Mouse (Mus musculus): ENCODE results near the gene Rtf1. TPM values are rescaled to one million over a fixed set of nuclear protein-coding genes. Genes with fewer than 3 reads are reported as not detected.

Gene Rtf1
- polyA plus RNA-seq, 1 experiment: 10.9 TPM

DNA sequence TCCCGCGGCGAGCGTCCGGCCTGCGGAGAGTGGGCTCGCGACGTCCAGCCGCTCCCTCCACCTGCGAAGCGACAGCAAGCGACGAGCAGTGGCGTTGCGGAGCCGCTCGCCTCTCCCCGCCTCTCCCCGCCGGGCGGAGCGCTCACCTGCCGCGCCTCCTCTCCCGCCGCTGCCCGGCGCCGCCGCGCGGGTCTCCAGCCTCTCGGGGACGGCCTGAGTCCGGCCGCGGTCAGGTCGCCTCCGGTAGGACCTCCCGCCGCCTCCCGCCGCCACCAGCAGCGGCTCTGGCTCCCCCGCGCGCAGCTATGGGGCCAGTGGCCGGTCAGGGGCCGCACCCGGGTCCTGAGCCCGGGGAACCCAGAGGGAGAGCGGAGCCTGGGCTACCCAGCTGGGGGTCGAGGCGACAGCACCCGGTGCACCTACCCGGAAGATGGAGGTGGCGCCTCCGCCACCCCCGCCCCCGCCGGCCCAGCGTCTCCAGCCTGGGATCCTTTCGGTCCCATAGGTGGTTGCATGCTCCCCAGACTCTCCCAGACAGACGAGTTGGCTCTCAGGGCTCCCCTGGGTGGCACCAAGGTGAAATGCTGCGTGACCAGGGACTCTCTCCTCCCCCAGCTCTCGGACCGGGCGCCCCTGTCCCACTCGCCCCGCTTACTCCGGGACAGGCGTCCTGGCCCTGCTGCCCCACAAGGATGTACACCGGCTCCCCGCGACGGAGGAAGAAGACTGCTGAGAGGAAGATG, 83.4 kb downstream of the Rtf1 start:
- DNase-seq: peak; percentile 44
- H3K36me3 ChIP-seq (ENCODE audit: control insufficient read depth, insufficient read depth, low read length): no peaks in the 10 kb centered on the region
- H3K27ac ChIP-seq (ENCODE audit: insufficient read depth, low read depth, low read length): no peak overlapping the region
- no peak for TF ChIP-seq CTCF (conservative IDR thresholded peaks at IDR 0.05; ENCODE audit: insufficient read depth, insufficient read length, low read depth, low read length)
- no peak for TF ChIP-seq POLR2A (IDR thresholded peaks at IDR 0.05; ENCODE audit: low read depth, low read length)
- peak overlapping the region; percentile 52 for H3K4me3 ChIP-seq (ENCODE audit: insufficient read depth, low read depth, low read length)
- under 1% methylated on average over 73 of the region's 77 CpGs for WGBS
- peaks cover 2% of the 10 kb centered on the region for H3K27me3 ChIP-seq (replicated peaks; ENCODE audit: control insufficient read depth, insufficient read depth, low read length)
- H3K4me1 ChIP-seq (ENCODE audit: control insufficient read depth, insufficient read depth, low read length): peaks cover 4% of the 10 kb centered on the region; the same call in 1 of the 2 replicates

- WGBS: 12% methylated on average over 44 of the region's 44 CpGs
- Histone ChIP-seq H3K4me1 (ENCODE audit: control insufficient read depth, insufficient read depth, low read length) (peaks cover 4% of the 10 kb centered on the region; the same call in 1 of the 2 replicates), H3K27ac (ENCODE audit: insufficient read depth, low read depth, low read length) (no peak overlapping the region), H3K27me3 (replicated peaks; ENCODE audit: control insufficient read depth, insufficient read depth, low read length) (peaks cover 2% of the 10 kb centered on the region), H3K4me3 (ENCODE audit: insufficient read depth, low read depth, low read length) (peak overlapping the region; percentile 52), H3K36me3 (ENCODE audit: control insufficient read depth, insufficient read depth, low read length) (no peaks in the 10 kb centered on the region)
- TF ChIP-seq CTCF (conservative IDR thresholded peaks at IDR 0.05; ENCODE audit: insufficient read depth, insufficient read length, low read depth, low read length) (no peak), POLR2A (IDR thresholded peaks at IDR 0.05; ENCODE audit: low read depth, low read length) (no peak)
- DNase-seq: no peak
These were observed 84.3 kb downstream of the Rtf1 start for GRCm38 (mm10) chr2:119758844-119759835.

DNA sequence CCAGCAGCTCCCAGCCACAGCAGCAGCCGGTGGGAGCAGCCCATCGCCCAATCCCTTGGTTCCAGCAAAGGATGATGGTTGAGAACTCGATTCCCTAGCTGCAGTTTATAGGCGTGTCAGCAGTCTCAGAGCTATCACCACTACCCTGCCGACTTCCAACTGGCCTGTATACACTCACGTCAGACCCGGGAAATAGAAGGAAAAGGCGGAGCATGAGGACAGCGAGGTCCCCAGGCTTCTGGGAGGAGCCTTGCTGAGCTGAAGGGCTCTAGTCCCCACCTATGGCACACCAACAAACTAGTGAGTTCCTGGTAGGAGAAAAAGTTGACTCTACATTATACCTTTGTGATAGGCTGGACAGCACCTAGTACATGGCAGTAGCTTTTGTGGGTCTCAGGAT, 85.4 kb downstream of the Rtf1 start, which contains the start of gene Ltk:
Gene Ltk (minus strand): TSS at position 181 of the 400 bp plus-strand sequence.
- peaks cover 2% of the 10 kb centered on the region for H3K27me3 ChIP-seq (replicated peaks; ENCODE audit: control insufficient read depth, insufficient read depth, low read length)
- H3K27ac ChIP-seq (ENCODE audit: insufficient read depth, low read depth, low read length): no peak within 1 kb of the TSS
- H3K4me3 ChIP-seq (ENCODE audit: insufficient read depth, low read depth, low read length): no peak within 1 kb of the TSS
- no peak for TF ChIP-seq CTCF (conservative IDR thresholded peaks at IDR 0.05; ENCODE audit: insufficient read depth, insufficient read length, low read depth, low read length)
- TF ChIP-seq POLR2A (IDR thresholded peaks at IDR 0.05; ENCODE audit: low read depth, low read length): no peak
- DNase-seq: no peak
- H3K36me3 ChIP-seq (ENCODE audit: control insufficient read depth, insufficient read depth, low read length): no peaks in the 10 kb centered on the region
- peaks cover 4% of the 10 kb centered on the region; the same call in 1 of the 2 replicates for H3K4me1 ChIP-seq (ENCODE audit: control insufficient read depth, insufficient read depth, low read length)
- WGBS: 34% methylated on average over 9 of the region's 9 CpGs

DNA sequence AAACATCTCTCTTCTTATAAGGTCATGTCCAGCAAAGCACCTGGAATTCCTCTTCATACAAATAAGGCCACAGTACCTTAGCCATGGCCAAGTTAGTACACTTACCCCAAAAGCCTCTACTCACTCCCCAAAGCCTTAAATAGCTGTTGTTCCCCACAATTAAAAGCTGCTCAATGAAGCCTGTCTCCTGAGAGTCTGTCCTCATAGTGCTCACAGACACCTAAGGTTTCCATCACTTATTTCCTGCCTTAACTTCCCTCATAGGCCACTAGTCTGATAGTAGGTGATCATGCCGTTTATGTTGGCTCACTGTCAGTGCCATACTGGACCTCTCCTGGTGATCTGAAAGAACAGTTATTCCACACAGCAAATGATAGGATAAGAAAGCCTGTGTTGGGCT, 87.4 kb downstream of the Rtf1 start:
- no peaks in the 10 kb centered on the region for H3K36me3 ChIP-seq (ENCODE audit: control insufficient read depth, insufficient read depth, low read length)
- H3K27ac ChIP-seq (ENCODE audit: insufficient read depth, low read depth, low read length): no peak overlapping the region
- H3K4me3 ChIP-seq (ENCODE audit: insufficient read depth, low read depth, low read length): no peak overlapping the region
- H3K4me1 ChIP-seq (ENCODE audit: control insufficient read depth, insufficient read depth, low read length): peaks cover 4% of the 10 kb centered on the region; the same call in 1 of the 2 replicates
- 78% methylated on average over 1 of the region's 1 CpGs for WGBS
- H3K27me3 ChIP-seq (replicated peaks; ENCODE audit: control insufficient read depth, insufficient read depth, low read length): peaks cover 2% of the 10 kb centered on the region
- no peak for DNase-seq
- TF ChIP-seq CTCF (conservative IDR thresholded peaks at IDR 0.05; ENCODE audit: insufficient read depth, insufficient read length, low read depth, low read length) (no peak), POLR2A (IDR thresholded peaks at IDR 0.05; ENCODE audit: low read depth, low read length) (no peak)

DNA sequence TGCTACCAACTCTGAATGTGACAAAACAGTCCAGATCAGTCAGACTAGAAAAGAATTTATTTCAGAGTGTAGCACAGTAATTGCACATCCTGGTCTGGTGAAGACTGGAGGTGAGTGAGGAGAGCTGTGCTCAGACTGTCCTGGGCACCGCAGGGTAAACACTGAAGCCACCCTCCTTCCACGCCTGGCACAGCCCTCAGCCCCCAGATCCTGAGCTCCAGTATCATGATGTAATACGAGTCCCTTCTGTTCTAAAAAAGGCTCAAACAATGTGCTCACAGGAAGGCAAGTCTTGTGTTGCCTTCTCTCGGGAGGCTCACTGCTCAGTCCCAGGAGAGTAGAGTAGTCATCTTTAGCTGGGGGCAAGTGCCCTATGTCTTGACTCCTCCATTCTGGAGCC, 89.1 kb downstream of the Rtf1 start:
- no peak overlapping the region for H3K27ac ChIP-seq (ENCODE audit: insufficient read depth, low read depth, low read length)
- TF ChIP-seq POLR2A (IDR thresholded peaks at IDR 0.05; ENCODE audit: low read depth, low read length): no peak
- H3K27me3 ChIP-seq (replicated peaks; ENCODE audit: control insufficient read depth, insufficient read depth, low read length): no peaks in the 10 kb centered on the region
- WGBS: 70% methylated on average over 4 of the region's 4 CpGs
- no peaks in the 10 kb centered on the region for H3K36me3 ChIP-seq (ENCODE audit: control insufficient read depth, insufficient read depth, low read length)
- no peaks in the 10 kb centered on the region for H3K4me1 ChIP-seq (ENCODE audit: control insufficient read depth, insufficient read depth, low read length)
- H3K4me3 ChIP-seq (ENCODE audit: insufficient read depth, low read depth, low read length): no peak overlapping the region
- no peak for DNase-seq

DNA sequence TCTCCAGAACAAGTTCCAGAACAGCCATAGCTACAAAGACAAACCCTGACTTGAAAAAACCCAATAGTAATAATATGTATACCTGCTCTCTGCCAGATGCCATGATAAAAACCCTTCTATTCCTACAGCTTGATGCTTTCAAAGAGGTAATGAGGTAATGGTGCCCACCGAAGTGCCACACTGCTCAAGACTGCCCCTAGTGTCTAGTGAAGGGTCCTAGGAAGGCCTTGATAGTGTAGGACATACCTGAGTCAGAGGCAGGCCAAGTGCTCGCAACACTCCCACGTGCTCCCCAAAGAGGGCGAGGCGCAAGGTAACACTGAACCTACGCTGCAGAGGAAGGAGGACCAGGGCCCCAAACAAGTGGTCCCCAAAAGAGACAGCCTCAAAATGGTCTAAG, 92.4 kb downstream of the Rtf1 start:
- Histone ChIP-seq H3K27ac (ENCODE audit: insufficient read depth, low read depth, low read length) (no peak overlapping the region), H3K4me3 (ENCODE audit: insufficient read depth, low read depth, low read length) (no peak overlapping the region), H3K27me3 (replicated peaks; ENCODE audit: control insufficient read depth, insufficient read depth, low read length) (no peaks in the 10 kb centered on the region), H3K36me3 (ENCODE audit: control insufficient read depth, insufficient read depth, low read length) (no peaks in the 10 kb centered on the region; the same call in 1 of the 2 replicates), H3K4me1 (ENCODE audit: control insufficient read depth, insufficient read depth, low read length) (no peaks in the 10 kb centered on the region)
- DNase-seq: no peak
- TF ChIP-seq POLR2A (IDR thresholded peaks at IDR 0.05; ENCODE audit: low read depth, low read length) (no peak), CTCF (conservative IDR thresholded peaks at IDR 0.05; ENCODE audit: insufficient read depth, insufficient read length, low read depth, low read length) (peak; percentile 31; the same call in 1 of the 2 replicates)
- WGBS: 92% methylated on average over 6 of the region's 6 CpGs

Other genes starting within 250 kb of the Rtf1 start
- 6.5 and 6.7 TPM in 2 replicates for gene Ino80, start 197.4 kb upstream of the Rtf1 start, polyA plus RNA-seq (2012; rRNA removed)
- gene Exd1, start 127.4 kb upstream of the Rtf1 start, polyA plus RNA-seq (2012; rRNA removed): 0.52 and 0.56 TPM in 2 replicates
- gene Chp1, start 127.4 kb upstream of the Rtf1 start, polyA plus RNA-seq (2012; rRNA removed): 129 and 135 TPM in 2 replicates
- gene Nusap1, start 56.8 kb upstream of the Rtf1 start, polyA plus RNA-seq (2012; rRNA removed): 0.25 and 0.29 TPM in 2 replicates
- 0.38 and 0.75 TPM in 2 replicates for gene Oip5, start 56.6 kb upstream of the Rtf1 start, polyA plus RNA-seq (2012; rRNA removed)
- gene Ndufaf1, start 12.2 kb upstream of the Rtf1 start, polyA plus RNA-seq (2012; rRNA removed): 8.1 and 13.1 TPM in 2 replicates
- gene Itpka, start 67.3 kb downstream of the Rtf1 start, polyA plus RNA-seq (2012; rRNA removed): 2.0 and 2.5 TPM in 2 replicates
- 2.0 and 2.6 TPM in 2 replicates for gene Ltk, start 85.4 kb downstream of the Rtf1 start, polyA plus RNA-seq (2012; rRNA removed)
- gene Rpap1, start 112.5 kb downstream of the Rtf1 start, polyA plus RNA-seq (2012; rRNA removed): 13.8 and 16.7 TPM in 2 replicates
- gene Tyro3, start 122.7 kb downstream of the Rtf1 start, polyA plus RNA-seq (2012; rRNA removed): 2.5 and 3.0 TPM in 2 replicates
- 14.7 and 15.3 TPM in 2 replicates for gene Mga, start 222.2 kb downstream of the Rtf1 start, polyA plus RNA-seq (2012; rRNA removed)